Mouse (Mus musculus): ENCODE data around the gene Ros1. TPM values are rescaled to one million over a fixed set of nuclear protein-coding genes. Genes with fewer than 3 reads are reported as not detected.

Ros1 gene
- polyA plus RNA-seq, 1 experiment from 2014 or later = 1.2 TPM

DNA sequence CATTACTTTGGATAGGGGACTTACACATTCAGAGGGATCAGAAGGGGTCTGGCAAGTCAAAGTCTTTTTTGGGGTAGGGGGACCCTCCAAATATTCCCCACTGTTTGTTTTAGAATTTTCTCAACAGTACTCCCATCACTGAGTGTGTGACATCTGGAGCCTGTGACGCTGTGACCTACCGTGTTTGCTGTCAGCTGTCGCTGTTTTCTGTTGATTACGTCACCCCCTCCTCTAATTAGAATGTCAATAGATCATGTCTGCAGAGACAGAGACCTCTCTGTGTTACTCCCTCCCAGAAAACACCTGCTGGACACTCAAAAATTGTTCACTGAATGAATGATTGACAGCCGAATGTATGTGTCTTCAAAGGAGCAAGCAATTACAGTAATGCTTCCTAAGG is 152.0 kb downstream of the Ros1 start:
- ATAC-seq (no peak), DNase-seq (ENCODE audit: low spot score) (no peak)
- Histone ChIP-seq H3K9ac (replicated peaks; ENCODE audit: low read depth) (no peak overlapping the region), H3K4me3 (ENCODE audit: low read depth, low read length) (no peak overlapping the region), H3K4me2 (replicated peaks; ENCODE audit: low read depth, low read length) (no peak overlapping the region), H3K27ac (ENCODE audit: low read length) (no peak overlapping the region), H3K36me3 (ENCODE audit: insufficient read depth, low read length) (no peaks in the 10 kb centered on the region), H3K27me3 (replicated peaks; ENCODE audit: insufficient read depth, low read length) (no peaks in the 10 kb centered on the region), H3K4me1 (ENCODE audit: insufficient read depth, low read depth, low read length) (no peaks in the 10 kb centered on the region), H3K9me3 (ENCODE audit: low read length) (no peaks in the 10 kb centered on the region)
- TF ChIP-seq CTCF (IDR thresholded peaks at IDR 0.05) = no peak
- no peak for TF ChIP-seq EP300 (IDR thresholded peaks at IDR 0.05)
- WGBS = 64% methylated on average over 5 of the region's 5 CpGs

DNA sequence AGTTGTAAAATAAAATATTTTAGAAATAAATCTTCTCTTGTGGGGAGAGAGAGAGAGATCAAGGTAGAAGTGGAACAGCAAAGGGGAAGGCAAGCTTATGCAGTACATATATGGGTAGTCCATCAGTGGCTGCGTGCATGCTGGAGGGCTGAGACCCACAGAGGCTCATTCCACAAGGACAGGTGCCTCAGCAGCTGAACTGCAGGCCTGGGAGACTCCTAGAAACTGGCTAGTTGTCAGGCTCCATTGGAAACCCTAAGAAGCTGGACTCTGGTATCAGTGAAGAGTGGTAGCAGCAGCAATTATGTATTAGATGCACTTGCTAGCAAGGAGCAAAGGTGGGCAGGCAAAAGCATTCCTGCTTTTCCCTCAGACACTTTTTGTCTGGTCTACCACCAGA is 155.7 kb downstream of the Ros1 start:
- no peak overlapping the region for H3K9ac ChIP-seq (replicated peaks; ENCODE audit: low read depth)
- H3K36me3 ChIP-seq (ENCODE audit: insufficient read depth, low read length) = no peaks in the 10 kb centered on the region
- no peaks in the 10 kb centered on the region for H3K27me3 ChIP-seq (replicated peaks; ENCODE audit: insufficient read depth, low read length)
- DNase-seq (ENCODE audit: low spot score) (no peak), ATAC-seq (no peak)
- H3K27ac ChIP-seq (ENCODE audit: low read length) = no peak overlapping the region
- H3K9me3 ChIP-seq (ENCODE audit: low read length) = no peaks in the 10 kb centered on the region
- H3K4me1 ChIP-seq (ENCODE audit: insufficient read depth, low read depth, low read length) = no peaks in the 10 kb centered on the region
- 70% methylated on average over 1 of the region's 1 CpGs for WGBS
- H3K4me2 ChIP-seq (replicated peaks; ENCODE audit: low read depth, low read length) = no peak overlapping the region
- no peak overlapping the region for H3K4me3 ChIP-seq (ENCODE audit: low read depth, low read length)
- TF ChIP-seq EP300 (IDR thresholded peaks at IDR 0.05) = no peak
- no peak for TF ChIP-seq CTCF (IDR thresholded peaks at IDR 0.05)

DNA sequence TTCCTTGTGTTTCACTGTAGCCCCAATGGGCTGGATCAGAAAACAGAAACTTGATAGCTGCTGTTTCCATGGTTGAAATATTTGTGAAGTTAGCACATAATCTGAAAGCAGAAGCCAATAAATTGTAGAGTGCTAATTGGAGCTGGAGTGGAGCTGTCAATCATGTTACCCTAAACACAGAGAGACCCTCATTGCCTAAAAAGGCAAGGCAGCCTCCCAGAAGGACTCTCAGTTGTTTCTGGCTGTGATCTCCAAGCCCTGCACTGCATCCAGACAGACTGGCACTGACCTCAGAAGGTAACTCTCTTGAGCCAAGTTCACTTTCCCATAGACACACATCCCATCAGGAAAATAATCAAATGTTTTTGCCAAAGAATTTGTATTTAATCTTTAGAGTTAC is 161.3 kb downstream of the Ros1 start:
- DNase-seq (ENCODE audit: low spot score) (no peak), ATAC-seq (no peak)
- no peaks in the 10 kb centered on the region for H3K27me3 ChIP-seq (replicated peaks; ENCODE audit: insufficient read depth, low read length)
- H3K9me3 ChIP-seq (ENCODE audit: low read length) = no peaks in the 10 kb centered on the region
- TF ChIP-seq EP300 (IDR thresholded peaks at IDR 0.05) = no peak
- TF ChIP-seq CTCF (IDR thresholded peaks at IDR 0.05) = no peak
- H3K36me3 ChIP-seq (ENCODE audit: insufficient read depth, low read length) = no peaks in the 10 kb centered on the region
- no peak overlapping the region for H3K4me3 ChIP-seq (ENCODE audit: low read depth, low read length)
- H3K4me2 ChIP-seq (replicated peaks; ENCODE audit: low read depth, low read length) = no peak overlapping the region
- H3K9ac ChIP-seq (replicated peaks; ENCODE audit: low read depth) = no peak overlapping the region
- no peak overlapping the region for H3K27ac ChIP-seq (ENCODE audit: low read length)
- no peaks in the 10 kb centered on the region for H3K4me1 ChIP-seq (ENCODE audit: insufficient read depth, low read depth, low read length)

GRCm38 (mm10) chr10:52029421-52030080 is 165.5 kb downstream of the Ros1 start:
- Histone ChIP-seq H3K9ac (replicated peaks; ENCODE audit: low read depth) (no peak overlapping the region), H3K36me3 (ENCODE audit: insufficient read depth, low read length) (no peaks in the 10 kb centered on the region), H3K9me3 (ENCODE audit: low read length) (no peaks in the 10 kb centered on the region), H3K4me2 (replicated peaks; ENCODE audit: low read depth, low read length) (no peak overlapping the region), H3K27me3 (replicated peaks; ENCODE audit: insufficient read depth, low read length) (peaks cover 30% of the 10 kb centered on the region), H3K27ac (ENCODE audit: low read length) (no peak overlapping the region), H3K4me3 (ENCODE audit: low read depth, low read length) (no peak overlapping the region), H3K4me1 (ENCODE audit: insufficient read depth, low read depth, low read length) (no peaks in the 10 kb centered on the region)
- WGBS = 2% methylated on average over 10 of the region's 10 CpGs
- ATAC-seq = no peak
- no peak for DNase-seq (ENCODE audit: low spot score)
- no peak for TF ChIP-seq EP300 (IDR thresholded peaks at IDR 0.05)
- TF ChIP-seq CTCF (IDR thresholded peaks at IDR 0.05) = no peak

DNA sequence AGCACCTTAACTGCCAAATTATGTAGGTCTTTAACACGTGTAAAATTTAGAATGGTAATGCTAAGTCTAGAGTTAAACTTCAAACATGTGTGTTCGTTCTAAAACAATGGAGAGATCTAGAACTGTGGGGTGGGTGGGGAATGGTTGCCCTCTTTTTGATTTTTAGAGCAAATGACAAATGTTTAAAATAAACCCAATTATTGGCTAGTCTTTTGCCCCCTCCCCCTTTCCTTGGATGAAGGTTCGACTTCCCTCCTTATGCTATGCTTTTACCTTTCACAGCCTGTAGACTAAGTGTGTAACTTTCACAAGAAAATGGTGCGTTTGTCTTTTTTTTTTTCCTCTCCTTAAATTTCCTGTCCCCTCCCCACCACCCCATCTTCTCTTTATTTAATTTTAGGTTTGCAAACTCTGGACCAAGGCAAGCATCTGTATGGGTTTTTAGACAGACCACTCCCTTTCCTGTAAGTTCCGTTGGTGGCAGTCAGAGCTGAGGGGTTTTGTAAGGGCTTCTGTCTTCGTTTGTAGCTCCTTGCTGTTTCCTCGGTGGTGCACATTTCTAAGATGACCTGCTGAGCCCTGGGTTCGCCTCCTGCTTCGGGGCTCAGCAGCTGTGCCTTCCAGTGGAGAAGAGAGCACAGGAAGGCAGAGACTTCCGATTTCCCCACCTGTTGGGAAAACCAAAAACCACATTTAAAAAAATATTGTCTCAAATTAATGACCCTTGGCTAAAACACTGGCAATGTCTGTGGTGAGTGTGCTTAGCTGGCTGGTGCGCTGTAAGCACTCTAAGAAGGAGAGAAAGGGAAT is 166.3 kb downstream of the Ros1 start:
- H3K4me2 ChIP-seq (replicated peaks; ENCODE audit: low read depth, low read length) = no peak overlapping the region
- peaks cover 37% of the 10 kb centered on the region for H3K27me3 ChIP-seq (replicated peaks; ENCODE audit: insufficient read depth, low read length)
- H3K36me3 ChIP-seq (ENCODE audit: insufficient read depth, low read length) = no peaks in the 10 kb centered on the region
- WGBS = 5% methylated on average over 11 of the region's 11 CpGs
- DNase-seq (ENCODE audit: low spot score) = no peak
- H3K9ac ChIP-seq (replicated peaks; ENCODE audit: low read depth) = no peak overlapping the region
- no peak for TF ChIP-seq EP300 (IDR thresholded peaks at IDR 0.05)
- no peak for TF ChIP-seq CTCF (IDR thresholded peaks at IDR 0.05)
- no peak for ATAC-seq
- H3K4me1 ChIP-seq (ENCODE audit: insufficient read depth, low read depth, low read length) = no peaks in the 10 kb centered on the region
- no peak overlapping the region for H3K27ac ChIP-seq (ENCODE audit: low read length)
- H3K9me3 ChIP-seq (ENCODE audit: low read length) = no peaks in the 10 kb centered on the region
- H3K4me3 ChIP-seq (ENCODE audit: low read depth, low read length) = no peak overlapping the region

GRCm38 (mm10) chr10:52027161-52028035 is 167.6 kb downstream of the Ros1 start:
- H3K9ac ChIP-seq (replicated peaks; ENCODE audit: low read depth) = no peak overlapping the region
- 4% methylated on average over 44 of the region's 68 CpGs for WGBS
- DNase-seq (ENCODE audit: low spot score) = no peak

More at GRCm38 (mm10) chr10:52027161-52028035, 167.6 kb downstream of the Ros1 start:
- no peaks in the 10 kb centered on the region for H3K36me3 ChIP-seq (ENCODE audit: insufficient read depth, low read length)
- H3K27me3 ChIP-seq (replicated peaks; ENCODE audit: insufficient read depth, low read length) = peaks cover 49% of the 10 kb centered on the region
- H3K4me2 ChIP-seq (replicated peaks; ENCODE audit: low read depth, low read length) = peak overlapping the region; percentile 28
- H3K4me3 ChIP-seq (ENCODE audit: low read depth, low read length) = peak overlapping the region; percentile 12; the same call in 1 of the 2 replicates
- no peaks in the 10 kb centered on the region for H3K9me3 ChIP-seq (ENCODE audit: low read length)
- no peak for TF ChIP-seq EP300 (IDR thresholded peaks at IDR 0.05)
- TF ChIP-seq CTCF (IDR thresholded peaks at IDR 0.05) = no peak
- no peaks in the 10 kb centered on the region for H3K4me1 ChIP-seq (ENCODE audit: insufficient read depth, low read depth, low read length)
- no peak overlapping the region for H3K27ac ChIP-seq (ENCODE audit: low read length)
- ATAC-seq = 0 out of 2 replicates have a peak, but pooled peaks have one; percentile 3
